Mouse (Mus musculus) midbrain, embryonic 16.5 days (tissue): ENCODE results near the gene Pirt. TPM values are rescaled to one million over a fixed set of nuclear protein-coding genes. Genes with fewer than 3 reads are reported as not detected.
A peak's percentile ranks its signal among the peaks of the same experiment; 100 is the strongest.

Source experiments
- ATAC-seq: fragments of 200-750 bp; cut with Nextera tagmentation; 2 replicates; pipeline ENCODE4 v1.8.0; 2017; ENCODE audit warnings: moderate TSS enrichment
- H3K27ac ChIP-seq: fragments of 300-500 bp; sonication (generic); 2 replicates; pipeline ENCODE4 v1.5.1; 2014; ENCODE audit warnings: mild to moderate bottlenecking, low read length, mixed read lengths
- H3K27me3 ChIP-seq: fragments of 300-500 bp; sonication (generic); 2 replicates; pipeline ENCODE4 v1.6.1; 2014; ENCODE audit warnings: low read depth, low read length, mixed read lengths; ENCODE audit not compliant: control insufficient read depth, insufficient read depth
- H3K36me3 ChIP-seq: fragments of 300-500 bp; sonication (generic); 2 replicates; pipeline ENCODE4 v1.6.1; 2014; ENCODE audit warnings: mild to moderate bottlenecking, low read length, moderate library complexity, mixed read lengths; ENCODE audit not compliant: control insufficient read depth, insufficient read depth
- H3K4me1 ChIP-seq: fragments of 300-500 bp; sonication (generic); 2 replicates; pipeline ENCODE4 v1.6.1; 2014; ENCODE audit warnings: mild to moderate bottlenecking, low read length, mixed read lengths; ENCODE audit not compliant: control insufficient read depth, insufficient read depth
- H3K4me2 ChIP-seq: fragments of 300-500 bp; sonication (generic); 2 replicates; pipeline ENCODE4 v1.6.1; 2014; ENCODE audit warnings: mild to moderate bottlenecking, low read length, mixed read lengths
- H3K4me3 ChIP-seq: fragments of 300-500 bp; sonication (generic); 2 replicates; pipeline ENCODE4 v1.5.1; 2014; ENCODE audit warnings: low read depth, mild to moderate bottlenecking, low read length, moderate library complexity, mixed read lengths
- H3K9ac ChIP-seq: fragments of 300-500 bp; sonication (generic); 2 replicates; pipeline ENCODE4 v1.6.1; 2014; ENCODE audit warnings: low read depth, low read length, mixed read lengths
- H3K9me3 ChIP-seq: fragments of 300-500 bp; sonication (generic); replicated peaks from 2 replicates; pipeline ENCODE4 v1.6.1; 2014; ENCODE audit warnings: mild to moderate bottlenecking, low read length, mixed read lengths; ENCODE audit not compliant: control insufficient read depth, poor library complexity, severe bottlenecking
- WGBS: fragments of 180-500 bp; shearing (Covaris S2); extraction: QIAGEN DNeasy Blood & Tissue Kit; methylation state at CpG from one replicate; pipeline ENCODE4 v1.1.7; 2014; 5-methylcytosine and 5-hydroxymethylcytosine counted together
- polyA plus RNA-seq: library from polyadenylated mRNA; unstranded; fragments of >200 nt; fragmentation: Nextera tagmentation; extraction: Ambion mirVana; gene quantifications from 2 replicates; pipeline ENCODE4 v1.2.1, GENCODE M21; 2015

The Pirt gene
- polyA plus RNA-seq, 1 experiment from 2014 or later: 1.4 TPM

DNA sequence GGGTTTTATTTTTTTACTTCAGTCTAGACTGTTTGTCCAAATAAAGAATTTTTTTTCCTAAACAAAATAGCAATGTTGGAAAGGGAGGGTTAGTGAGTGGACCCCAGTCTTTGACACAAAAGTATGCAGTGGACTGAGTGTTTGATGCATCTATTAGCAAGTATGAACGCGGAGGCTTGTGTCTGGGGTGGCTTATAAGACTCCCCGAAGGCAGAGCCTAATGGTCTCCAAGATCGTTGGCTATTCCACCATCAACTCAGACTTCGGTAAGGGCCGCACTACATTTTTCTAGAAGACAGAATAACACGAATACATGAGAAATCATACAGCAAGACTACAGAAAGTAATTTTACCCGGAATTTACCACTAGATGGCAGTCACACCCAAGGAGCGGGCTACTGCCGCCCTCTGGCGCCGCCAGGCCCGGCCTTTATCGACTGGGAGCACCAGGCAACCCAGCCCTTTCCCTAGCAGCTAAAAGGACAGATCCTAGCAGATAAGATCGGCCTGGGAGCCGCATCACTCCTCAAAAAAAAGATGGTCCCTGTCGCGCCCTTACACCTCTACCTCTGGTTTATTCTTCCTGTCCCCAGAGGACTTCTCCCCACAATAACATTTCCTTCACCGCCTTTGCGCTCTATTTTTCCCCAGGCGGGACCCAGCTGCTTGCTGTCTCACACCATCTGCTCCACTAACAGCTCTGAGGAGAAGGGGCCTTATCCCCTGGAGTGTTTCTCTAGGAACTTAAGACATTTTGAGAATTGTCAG lies 6.0 kb upstream of the Pirt start:
- no peaks in the 10 kb centered on the region for H3K9me3 ChIP-seq
- H3K27ac ChIP-seq: no peak overlapping the region
- H3K4me3 ChIP-seq: no peak overlapping the region
- no peaks in the 10 kb centered on the region for H3K36me3 ChIP-seq
- peak overlapping the region; percentile 48 for H3K4me2 ChIP-seq
- H3K27me3 ChIP-seq: no peaks in the 10 kb centered on the region
- peak overlapping the region; percentile 55 for H3K9ac ChIP-seq
- WGBS: 10% methylated on average over 21 of the region's 21 CpGs
- peak; percentile 85 for ATAC-seq
- no peaks in the 10 kb centered on the region for H3K4me1 ChIP-seq

GRCm38 (mm10) chr11:66912531-66913458 lies 1.0 kb downstream of the Pirt start:
- H3K4me1 ChIP-seq: no peaks in the 10 kb centered on the region
- H3K4me2 ChIP-seq: no peak overlapping the region
- H3K9me3 ChIP-seq: no peaks in the 10 kb centered on the region
- no peaks in the 10 kb centered on the region for H3K27me3 ChIP-seq
- H3K27ac ChIP-seq: no peak overlapping the region
- no peak overlapping the region for H3K4me3 ChIP-seq
- ATAC-seq: no peak
- no peaks in the 10 kb centered on the region for H3K36me3 ChIP-seq
- 66% methylated on average over 17 of the region's 17 CpGs for WGBS
- no peak overlapping the region for H3K9ac ChIP-seq

DNA sequence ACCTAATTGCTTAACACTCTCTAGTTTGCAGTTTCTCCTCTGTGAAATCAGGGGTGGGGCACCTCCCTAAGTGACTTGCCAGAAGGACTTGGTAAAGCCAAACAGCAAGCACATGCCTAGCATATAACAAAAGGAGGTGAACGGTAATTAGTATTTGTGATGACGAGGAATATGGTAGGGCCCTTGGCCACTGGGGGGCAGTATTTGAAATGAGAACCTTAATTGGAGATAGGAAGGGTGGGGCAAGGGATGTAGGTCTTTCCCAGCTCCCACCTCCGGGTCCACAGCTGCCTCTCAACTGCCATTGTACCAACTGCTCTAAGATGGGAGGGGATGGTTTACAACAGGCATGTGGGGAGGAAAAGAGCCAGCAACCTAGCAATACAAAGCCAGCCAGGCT lies 2.5 kb downstream of the Pirt start:
- WGBS: 25% methylated on average over 3 of the region's 3 CpGs
- H3K4me1 ChIP-seq: no peaks in the 10 kb centered on the region
- H3K4me3 ChIP-seq: no peak overlapping the region
- no peak overlapping the region for H3K9ac ChIP-seq
- no peak for ATAC-seq
- H3K36me3 ChIP-seq: no peaks in the 10 kb centered on the region
- no peaks in the 10 kb centered on the region for H3K9me3 ChIP-seq
- H3K27ac ChIP-seq: no peak overlapping the region
- H3K4me2 ChIP-seq: no peak overlapping the region
- H3K27me3 ChIP-seq: no peaks in the 10 kb centered on the region

- no peak overlapping the region for H3K4me3 ChIP-seq
- no peaks in the 10 kb centered on the region for H3K36me3 ChIP-seq
- H3K27ac ChIP-seq: no peak overlapping the region
- H3K9me3 ChIP-seq: no peaks in the 10 kb centered on the region
- no peak for ATAC-seq
- H3K9ac ChIP-seq: no peak overlapping the region
- H3K4me1 ChIP-seq: 0 out of 2 replicates have a peak, but pooled peaks cover 4% of the 10 kb centered on the region
- no peaks in the 10 kb centered on the region for H3K27me3 ChIP-seq
- no peak overlapping the region for H3K4me2 ChIP-seq
- WGBS: 75% methylated on average over 2 of the region's 2 CpGs
These were observed 8.2 kb downstream of the Pirt start for GRCm38 (mm10) chr11:66920012-66920411.

- H3K4me2 ChIP-seq: no peak overlapping the region
- no peak for ATAC-seq
- no peaks in the 10 kb centered on the region for H3K36me3 ChIP-seq
- no peaks in the 10 kb centered on the region for H3K27me3 ChIP-seq
- WGBS: 83% methylated on average over 11 of the region's 11 CpGs
- no peak overlapping the region for H3K4me3 ChIP-seq
- H3K4me1 ChIP-seq: 0 out of 2 replicates have a peak, but pooled peaks cover 4% of the 10 kb centered on the region
- no peaks in the 10 kb centered on the region for H3K9me3 ChIP-seq
- no peak overlapping the region for H3K27ac ChIP-seq
- no peak overlapping the region for H3K9ac ChIP-seq
These were observed 12.5 kb downstream of the Pirt start for GRCm38 (mm10) chr11:66924095-66924823.

GRCm38 (mm10) chr11:66928311-66928710 lies 16.5 kb downstream of the Pirt start:
- no peak for ATAC-seq
- Histone ChIP-seq H3K4me1 (no peaks in the 10 kb centered on the region), H3K4me3 (no peak overlapping the region), H3K9me3 (no peaks in the 10 kb centered on the region), H3K27ac (no peak overlapping the region), H3K36me3 (no peaks in the 10 kb centered on the region), H3K9ac (no peak overlapping the region), H3K27me3 (no peaks in the 10 kb centered on the region), H3K4me2 (no peak overlapping the region)
- WGBS: 46% methylated on average over 3 of the region's 3 CpGs

DNA sequence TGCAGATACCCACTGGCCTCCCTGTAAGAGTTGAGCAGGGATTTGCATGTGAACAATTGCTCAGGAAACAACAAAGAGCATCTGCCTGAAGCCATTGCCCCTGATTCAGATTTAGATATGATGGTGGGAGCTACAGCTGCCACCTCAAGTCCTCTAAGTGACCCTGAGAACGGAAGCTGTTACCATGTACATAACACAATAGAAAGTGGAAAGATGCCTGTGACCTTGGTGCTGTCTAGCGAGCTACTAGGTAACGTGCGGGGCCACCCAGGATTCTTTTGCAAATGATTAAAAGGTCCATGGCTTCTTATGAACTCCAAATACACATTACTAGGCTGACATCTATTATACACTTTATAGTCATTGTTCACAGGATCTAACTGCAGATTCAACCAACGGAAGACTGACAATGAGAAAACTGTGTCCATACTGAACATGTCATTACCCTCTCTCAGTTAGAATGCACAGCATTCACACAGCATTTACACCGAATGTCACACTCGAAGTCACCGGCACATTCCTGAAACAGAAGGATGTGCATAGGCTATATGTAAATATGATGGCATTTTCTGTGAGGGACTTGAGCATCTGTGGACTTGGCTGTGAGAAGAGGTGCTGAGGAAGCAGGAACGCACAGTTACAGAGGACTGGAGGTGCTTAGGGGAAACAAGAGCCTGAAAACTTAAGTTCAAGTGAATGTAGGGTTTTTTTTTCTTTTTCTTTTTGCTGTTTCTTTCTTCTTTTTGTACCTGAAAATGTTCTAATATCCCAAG lies 21.2 kb downstream of the Pirt start:
- Histone ChIP-seq H3K4me2 (no peak overlapping the region), H3K4me3 (no peak overlapping the region), H3K9ac (no peak overlapping the region), H3K36me3 (no peaks in the 10 kb centered on the region), H3K27me3 (no peaks in the 10 kb centered on the region), H3K27ac (no peak overlapping the region), H3K9me3 (no peaks in the 10 kb centered on the region), H3K4me1 (no peaks in the 10 kb centered on the region)
- 62% methylated on average over 9 of the region's 9 CpGs for WGBS
- no peak for ATAC-seq

DNA sequence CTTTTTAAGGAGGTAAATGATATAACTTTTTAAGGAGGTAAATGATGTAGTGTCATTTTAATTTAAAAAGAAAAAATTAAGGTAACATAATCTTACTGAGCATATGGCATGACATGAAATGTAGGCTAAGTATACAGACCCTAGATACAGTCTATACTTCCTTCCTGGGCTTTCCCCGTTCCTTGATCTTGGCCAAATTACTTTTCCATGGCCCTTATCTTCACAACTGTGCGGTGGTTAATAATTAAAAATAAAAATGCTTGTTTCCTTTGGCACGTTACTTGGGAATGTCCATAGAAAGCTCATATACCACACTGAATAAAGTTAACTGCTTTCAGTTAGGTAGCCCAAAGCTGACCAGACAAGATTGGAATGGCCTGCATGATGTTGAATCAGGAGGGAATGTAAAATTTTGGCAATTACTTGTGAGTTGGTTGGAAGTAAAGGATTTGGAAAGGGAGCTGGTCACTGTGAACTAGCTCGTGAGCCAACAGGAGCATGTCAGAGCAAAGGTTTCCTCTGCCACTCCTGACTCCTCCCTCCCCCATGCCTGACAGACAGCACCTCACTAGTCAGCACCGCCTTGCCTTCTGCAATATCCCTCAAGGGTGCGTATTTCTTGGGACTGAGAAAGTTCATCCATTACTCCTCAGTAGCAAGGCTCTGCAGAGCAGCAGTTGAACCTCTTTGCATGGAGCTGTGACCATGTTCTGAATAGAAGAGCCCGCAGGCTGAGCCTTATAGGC lies 22.8 kb downstream of the Pirt start:
- Histone ChIP-seq H3K27ac (no peak overlapping the region), H3K9me3 (no peaks in the 10 kb centered on the region), H3K36me3 (no peaks in the 10 kb centered on the region), H3K4me2 (no peak overlapping the region), H3K9ac (no peak overlapping the region), H3K4me1 (no peaks in the 10 kb centered on the region), H3K27me3 (no peaks in the 10 kb centered on the region), H3K4me3 (no peak overlapping the region)
- WGBS: 88% methylated on average over 7 of the region's 7 CpGs
- ATAC-seq: no peak
